Mouse (Mus musculus) testis, adult 2 months (tissue): ENCODE data around the gene Lrrc52. TPM values are rescaled to one million over a fixed set of nuclear protein-coding genes. Genes with fewer than 3 reads are reported as not detected.

Experiments used
- H3K27ac ChIP-seq: fragments of 200-500 bp; 2 replicates; pipeline ENCODE4 v1.5.1; 2012; ENCODE audit warnings: low read depth, low read length; ENCODE audit not compliant: control insufficient read depth, insufficient read depth
- H3K27me3 ChIP-seq: fragments of 200-500 bp; 2 replicates; pipeline ENCODE4 v1.6.1; 2012; ENCODE audit warnings: mild to moderate bottlenecking, low read length, moderate library complexity; ENCODE audit not compliant: control insufficient read depth, insufficient read depth
- H3K36me3 ChIP-seq: fragments of 200-500 bp; 2 replicates; pipeline ENCODE4 v1.6.1; 2012; ENCODE audit warnings: mild to moderate bottlenecking, low read length; ENCODE audit not compliant: control insufficient read depth, insufficient read depth
- H3K4me1 ChIP-seq: fragments of 200-500 bp; 2 replicates; pipeline ENCODE4 v1.6.1; 2012; ENCODE audit warnings: low read length; ENCODE audit not compliant: control insufficient read depth, insufficient read depth
- H3K4me3 ChIP-seq: fragments of 200-500 bp; 2 replicates; pipeline ENCODE4 v1.5.1; 2012; ENCODE audit warnings: low read depth, mild to moderate bottlenecking, low read length, moderate library complexity, mixed read lengths; ENCODE audit not compliant: control insufficient read depth
- CTCF ChIP-seq: fragments of 200-500 bp; IDR thresholded peaks from 2 replicates; pipeline ENCODE4 v1.5.1; 2012; ENCODE audit warnings: low read depth, mild to moderate bottlenecking, inconsistent platforms, low read length, moderate library complexity; ENCODE audit not compliant: control insufficient read depth, insufficient read depth, insufficient replicate concordance
- POLR2A ChIP-seq: fragments of 200-500 bp; IDR thresholded peaks from 2 replicates; pipeline ENCODE4 v1.6.1; 2012; ENCODE audit warnings: low read depth, mild to moderate bottlenecking, inconsistent platforms, low read length, moderate library complexity; ENCODE audit not compliant: control insufficient read depth
- polyA plus RNA-seq: library from polyadenylated mRNA; depleted of rRNA; stranded (reverse); fragments of >200 nt; gene quantifications from 2 replicates; pipeline ENCODE4 v1.2.3, GENCODE M21; 2012; rRNA removed

Gene Lrrc52
- polyA plus RNA-seq = 60.6 and 74.8 TPM in 2 replicates

DNA sequence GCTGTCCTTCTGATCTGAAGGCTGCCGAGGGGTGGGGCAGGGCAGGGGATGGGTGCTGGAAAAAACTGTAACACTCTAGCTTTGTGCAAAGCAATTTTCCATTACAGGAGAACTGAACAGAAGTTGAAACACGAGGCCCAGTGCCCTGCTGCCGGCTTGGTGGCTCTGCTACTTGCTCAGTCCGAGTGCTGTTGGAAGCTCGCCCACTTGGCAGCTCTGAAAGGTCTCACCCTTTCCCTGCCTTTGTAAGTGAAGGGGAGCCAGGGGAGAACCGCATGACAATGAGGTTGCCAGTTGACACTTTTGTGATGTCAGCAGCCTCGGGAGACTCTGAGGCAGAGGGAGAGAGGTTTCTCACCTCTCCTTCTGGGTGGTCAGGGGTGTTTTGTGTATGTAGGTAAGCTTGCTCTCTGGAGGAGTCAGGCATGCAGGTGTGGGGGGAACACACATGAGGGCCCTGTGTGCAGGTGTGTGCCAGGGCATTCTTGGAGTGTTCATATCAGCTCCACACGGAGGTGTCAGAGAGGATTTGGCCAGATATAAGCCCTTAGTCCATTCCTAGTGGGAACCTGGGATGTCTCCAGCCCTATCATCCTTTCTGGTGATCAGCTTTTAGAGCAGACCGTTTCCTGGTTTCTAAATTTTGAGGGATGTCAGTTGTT lies at the start of gene Lrrc52:
Gene Lrrc52 (minus strand): TSS at position 16 of the 662 bp plus-strand sequence.
- TF ChIP-seq POLR2A = no peak
- H3K4me1 ChIP-seq = no peaks in the 10 kb centered on the region; the same call in 1 of the 2 replicates
- H3K36me3 ChIP-seq = no peaks in the 10 kb centered on the region
- H3K4me3 ChIP-seq = peak within 1 kb of the TSS; percentile 82
- no peak within 1 kb of the TSS for H3K27ac ChIP-seq
- no peaks in the 10 kb centered on the region for H3K27me3 ChIP-seq

DNA sequence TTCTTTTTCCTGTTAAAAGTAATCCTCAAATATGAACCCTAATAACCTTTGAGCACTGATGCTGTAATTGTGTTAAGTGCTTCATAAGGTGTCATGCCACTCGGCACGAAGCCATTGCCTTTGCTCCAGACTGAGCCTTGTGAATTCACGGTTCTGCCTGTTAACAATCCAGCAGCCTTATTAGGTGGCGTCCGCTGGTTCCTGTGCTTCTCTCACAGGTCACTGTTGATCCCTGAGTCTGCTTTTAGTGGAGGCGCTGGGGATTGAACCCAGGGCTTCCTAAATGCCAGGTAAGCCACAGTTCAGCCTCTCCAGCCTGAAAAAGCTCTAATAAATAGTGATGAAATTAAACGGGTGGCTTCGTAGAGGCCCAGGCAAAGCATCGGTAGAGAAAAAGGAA lies 45.0 kb upstream of the Lrrc52 start:
- no peak overlapping the region for H3K27ac ChIP-seq
- H3K36me3 ChIP-seq = no peaks in the 10 kb centered on the region
- H3K4me3 ChIP-seq = no peak overlapping the region
- no peaks in the 10 kb centered on the region for H3K27me3 ChIP-seq
- peaks cover 2% of the 10 kb centered on the region for H3K4me1 ChIP-seq
- TF ChIP-seq CTCF = no peak
- TF ChIP-seq POLR2A = no peak

DNA sequence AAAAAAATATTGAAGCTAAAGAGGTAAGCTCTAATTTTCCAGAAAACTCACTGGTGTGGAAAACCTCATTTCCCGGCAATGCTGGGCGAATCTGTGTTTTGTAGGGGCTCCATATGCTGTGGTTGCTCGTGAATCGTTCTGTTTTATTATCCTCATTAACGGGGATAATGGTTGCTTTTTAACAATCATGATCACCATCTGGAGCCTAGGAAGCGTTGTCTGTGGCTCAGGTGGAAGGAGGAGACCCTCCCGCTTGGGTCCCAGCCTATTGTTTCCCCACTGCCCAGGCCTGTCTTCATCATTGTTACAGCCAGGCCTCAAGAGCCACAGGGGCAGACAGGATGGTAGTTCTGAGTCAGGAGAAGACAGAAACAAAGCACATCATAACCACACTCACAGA lies 39.5 kb upstream of the Lrrc52 start:
- Histone ChIP-seq H3K4me1 (peaks cover 6% of the 10 kb centered on the region), H3K4me3 (no peak overlapping the region), H3K27me3 (no peaks in the 10 kb centered on the region), H3K36me3 (no peaks in the 10 kb centered on the region), H3K27ac (no peak overlapping the region)
- TF ChIP-seq POLR2A (no peak), CTCF (no peak)

DNA sequence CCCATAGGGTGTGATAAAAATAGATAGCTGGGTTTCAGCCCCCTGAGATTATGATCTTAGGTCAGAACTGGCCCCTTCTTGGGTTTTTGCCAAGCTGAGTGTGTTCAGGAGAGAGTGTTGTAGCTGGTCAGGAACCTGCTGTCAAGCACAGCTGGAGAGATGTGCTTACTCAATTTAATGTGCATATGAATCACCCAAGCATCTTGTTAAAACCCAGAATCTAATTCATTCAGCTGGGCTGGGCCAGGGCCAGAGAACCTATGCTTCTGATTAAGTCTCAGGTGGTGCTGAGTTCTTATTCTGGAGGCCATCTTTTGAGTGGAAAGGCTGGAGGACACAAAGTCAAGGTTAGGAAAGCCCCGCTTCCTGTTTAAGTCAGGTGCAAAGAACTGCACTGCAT lies 38.8 kb upstream of the Lrrc52 start:
- Histone ChIP-seq H3K36me3 (no peaks in the 10 kb centered on the region), H3K27ac (no peak overlapping the region), H3K27me3 (no peaks in the 10 kb centered on the region), H3K4me1 (peaks cover 6% of the 10 kb centered on the region), H3K4me3 (no peak overlapping the region)
- TF ChIP-seq CTCF (no peak), POLR2A (no peak)

DNA sequence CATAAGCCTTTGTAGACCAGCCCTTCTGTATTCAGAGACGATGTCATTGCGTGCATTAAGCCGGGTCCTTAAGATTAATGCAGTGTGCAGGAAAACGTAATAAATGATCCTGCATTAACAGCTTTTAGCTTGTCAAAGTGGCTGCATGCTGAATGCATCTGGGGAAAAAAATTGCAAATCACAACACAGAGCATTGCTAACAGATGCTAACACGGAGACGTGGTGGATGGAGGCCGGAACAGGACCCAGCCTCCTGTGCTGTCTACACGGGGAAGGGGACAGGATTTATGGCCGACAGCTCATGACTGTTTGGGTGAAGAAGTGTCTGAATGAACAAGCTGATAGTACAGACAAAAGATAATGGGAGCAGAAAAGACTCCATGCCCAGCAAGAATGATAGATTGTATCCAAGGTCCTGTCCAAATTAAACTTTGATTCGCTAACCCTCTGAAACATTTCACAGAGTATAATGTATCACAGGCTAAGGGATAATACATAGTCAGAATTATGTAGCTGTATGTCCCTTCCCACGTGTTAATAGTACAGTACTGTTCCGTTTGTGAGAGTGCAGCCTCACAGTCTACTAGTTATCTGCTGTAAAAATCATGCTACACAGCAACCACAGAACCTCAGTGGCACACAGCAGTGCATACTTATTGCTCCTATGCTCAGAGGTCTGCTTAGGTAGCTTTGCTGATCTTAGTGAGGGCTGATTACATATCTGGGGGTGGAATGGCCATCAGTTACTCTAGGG lies 32.7 kb upstream of the Lrrc52 start:
- Histone ChIP-seq H3K27me3 (no peaks in the 10 kb centered on the region), H3K27ac (no peak overlapping the region), H3K4me1 (no peaks in the 10 kb centered on the region), H3K36me3 (no peaks in the 10 kb centered on the region), H3K4me3 (no peak overlapping the region)
- no peak for TF ChIP-seq CTCF
- no peak for TF ChIP-seq POLR2A

DNA sequence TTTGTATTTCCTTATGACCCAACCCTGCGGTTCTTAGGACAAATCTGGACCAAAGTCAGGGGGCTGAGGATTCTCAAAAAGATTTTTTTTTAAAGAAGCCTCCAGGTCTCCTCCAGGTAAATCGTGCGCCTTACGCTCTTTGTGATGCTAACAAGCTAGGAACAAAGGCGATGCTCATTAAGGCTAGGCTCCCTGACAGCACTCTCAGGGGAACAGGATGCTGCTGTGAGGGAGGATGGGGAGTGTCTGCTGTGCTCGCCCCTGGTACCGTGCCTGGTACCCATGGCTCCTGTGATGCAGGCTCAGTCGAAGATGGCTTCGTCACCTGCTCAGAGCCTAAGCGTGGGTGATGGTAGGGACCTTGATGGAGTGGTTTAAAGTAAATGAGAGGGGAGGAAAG lies 31.4 kb upstream of the Lrrc52 start:
- Histone ChIP-seq H3K4me3 (no peak overlapping the region), H3K27me3 (no peaks in the 10 kb centered on the region), H3K4me1 (no peaks in the 10 kb centered on the region), H3K27ac (no peak overlapping the region), H3K36me3 (no peaks in the 10 kb centered on the region)
- TF ChIP-seq CTCF (no peak), POLR2A (no peak)

DNA sequence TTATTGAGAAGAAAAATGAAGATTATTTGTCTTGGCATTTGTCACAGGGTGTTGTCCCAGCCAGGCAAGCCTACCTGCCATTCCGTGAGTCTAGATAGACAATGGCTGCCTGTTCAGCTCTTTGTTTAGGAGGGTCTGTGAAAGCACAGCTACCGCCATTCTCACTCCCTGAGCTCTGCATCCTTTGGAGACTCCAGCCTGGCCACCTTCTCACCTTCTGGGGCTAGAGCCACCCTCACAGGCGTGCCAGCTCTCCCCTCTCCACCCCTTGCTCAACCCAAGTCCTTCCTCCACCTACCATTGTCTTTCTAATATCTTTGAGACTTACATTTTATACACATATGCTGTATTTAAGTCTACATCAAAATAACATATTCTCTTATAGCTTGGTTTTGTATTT lies 31.0 kb upstream of the Lrrc52 start:
- no peaks in the 10 kb centered on the region for H3K27me3 ChIP-seq
- no peak overlapping the region for H3K4me3 ChIP-seq
- TF ChIP-seq POLR2A (no peak), CTCF (no peak)
- H3K36me3 ChIP-seq = no peaks in the 10 kb centered on the region
- no peak overlapping the region for H3K27ac ChIP-seq
- H3K4me1 ChIP-seq = no peaks in the 10 kb centered on the region
